Mouse (Mus musculus) myocyte (in vitro differentiated cells): ENCODE results near the gene Slc17a5.

Experiments used
- CEBPB ChIP-seq: IDR thresholded peaks from 2 replicates; pipeline ENCODE4 v1.6.1; 2011; ENCODE audit warnings: mild to moderate bottlenecking, moderate library complexity; ENCODE audit not compliant: poor library complexity, insufficient read depth, severe bottlenecking
- E2F4 ChIP-seq: IDR thresholded peaks from one replicate; pipeline ENCODE4 v1.6.1; 2011; ENCODE audit warnings: mild to moderate bottlenecking, control low read depth, moderate library complexity; ENCODE audit not compliant: insufficient read depth
- MAX ChIP-seq: IDR thresholded peaks from one replicate; pipeline ENCODE4 v1.6.1; 2011; ENCODE audit warnings: low read depth, mild to moderate bottlenecking, control low read depth
- MYOD1 ChIP-seq, 3 experiments: IDR thresholded peaks; one replicate each; pipeline ENCODE4 v1.6.1; 2011; ENCODE audit warnings: control low read depth in 2 of 3, low read depth in 2 of 3, mild to moderate bottlenecking in 2 of 3, moderate library complexity in 1 of 3; ENCODE audit not compliant: insufficient read length in 2 of 3, control insufficient read depth in 1 of 3
- MYOG ChIP-seq, 3 experiments: IDR thresholded peaks; one replicate each; pipeline ENCODE4 v1.6.1; 2011; ENCODE audit warnings: control low read depth in 2 of 3, low read depth in 2 of 3, mild to moderate bottlenecking in 2 of 3; ENCODE audit not compliant: insufficient read length in 2 of 3, control insufficient read depth in 1 of 3, insufficient read depth in 1 of 3
- POLR2A ChIP-seq: IDR thresholded peaks from one replicate; pipeline ENCODE4 v1.6.1; 2011; ENCODE audit warnings: low read depth, mild to moderate bottlenecking, control low read depth, moderate library complexity; ENCODE audit not compliant: insufficient read length
- POLR2AphosphoS2 ChIP-seq: IDR thresholded peaks from one replicate; pipeline ENCODE4 v1.6.1; 2011; ENCODE audit warnings: low read depth, control low read depth; ENCODE audit not compliant: insufficient read length
- REST ChIP-seq: IDR thresholded peaks from one replicate; pipeline ENCODE4 v1.6.1; 2011; ENCODE audit warnings: mild to moderate bottlenecking, control low read depth, moderate library complexity; ENCODE audit not compliant: insufficient read depth, insufficient read length
- SRF ChIP-seq: IDR thresholded peaks from one replicate; pipeline ENCODE4 v1.6.1; 2011; ENCODE audit warnings: low read depth; ENCODE audit not compliant: control insufficient read depth, insufficient read length
- TCF3 ChIP-seq: IDR thresholded peaks from one replicate; pipeline ENCODE4 v1.6.1; 2011; ENCODE audit warnings: low read depth, control low read depth; ENCODE audit not compliant: insufficient read length
- USF1 ChIP-seq: IDR thresholded peaks from one replicate; pipeline ENCODE4 v1.6.1; 2011; ENCODE audit warnings: low read depth, mild to moderate bottlenecking, control low read depth, moderate library complexity

- TF ChIP-seq E2F4 (no peak), POLR2A (peak; percentile 78), MAX (no peak), MYOG (IDR thresholded peaks at IDR 0.05; ENCODE audit: control insufficient read depth in 1 of 3, insufficient read depth in 1 of 3, insufficient read length in 2 of 3, low read depth in 2 of 3) (peak in 1 of 3 experiments; percentile 41), CEBPB (no peak), SRF (no peak), USF1 (no peak), REST (no peak), TCF3 (no peak), MYOD1 (IDR thresholded peaks at IDR 0.05; ENCODE audit: control insufficient read depth in 1 of 3, insufficient read length in 2 of 3, low read depth in 2 of 3) (peak in 1 of 3 experiments; percentile 33), POLR2AphosphoS2 (peak; percentile 83)
These were observed at the start of gene Slc17a5 for GRCm38 (mm10) chr9:78587914-78588313.
